Mouse (Mus musculus): ENCODE measurements around the gene Dnmbp. TPM values are rescaled to one million over a fixed set of nuclear protein-coding genes. Genes with fewer than 3 reads are reported as not detected.

Dnmbp gene
- polyA plus RNA-seq, 1 experiment: 8.9 TPM

DNA sequence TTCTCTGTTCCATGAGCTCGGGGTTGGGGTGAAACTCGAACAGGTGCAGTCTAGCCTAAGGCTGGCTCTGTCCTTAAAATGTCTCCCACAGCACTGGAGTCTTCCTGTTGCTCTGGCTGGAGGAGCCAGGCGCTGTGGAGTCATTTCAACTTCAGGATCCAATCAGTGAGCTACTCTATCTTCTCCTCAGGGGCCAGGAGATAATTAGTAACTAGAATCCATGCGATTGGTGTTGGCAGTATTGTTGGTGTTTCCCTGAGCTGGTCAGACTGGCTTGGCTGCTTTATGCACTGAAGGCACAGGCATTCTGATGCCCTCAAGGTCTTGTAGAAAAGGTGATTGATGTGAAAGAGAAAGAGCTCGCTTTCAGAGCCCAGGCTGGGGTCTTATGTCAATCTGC lies 49.5 kb downstream of the Dnmbp start:
- H3K27ac ChIP-seq (ENCODE audit: insufficient read depth, low read length): no peak overlapping the region
- no peaks in the 10 kb centered on the region; the same call in 1 of the 2 replicates for H3K36me3 ChIP-seq (ENCODE audit: control insufficient read depth, insufficient read depth, low read length)
- no peak for DNase-seq (ENCODE audit: low read depth in 1 of 2, low spot score in 2 of 2)
- no peaks in the 10 kb centered on the region for H3K27me3 ChIP-seq (ENCODE audit: control insufficient read depth, insufficient read depth, low read length)
- no peaks in the 10 kb centered on the region for H3K4me1 ChIP-seq (ENCODE audit: control insufficient read depth, insufficient read depth, insufficient read length)
- no peak overlapping the region for H3K4me3 ChIP-seq (ENCODE audit: extremely low read depth, insufficient read depth, insufficient read length)
- 84% methylated on average over 5 of the region's 5 CpGs for WGBS
- TF ChIP-seq CTCF (IDR thresholded peaks at IDR 0.05; ENCODE audit: extremely low read depth, insufficient read depth, insufficient read length, insufficient replicate concordance): no peak
- no peak for TF ChIP-seq POLR2A (IDR thresholded peaks at IDR 0.05; ENCODE audit: low read depth, low read length)

DNA sequence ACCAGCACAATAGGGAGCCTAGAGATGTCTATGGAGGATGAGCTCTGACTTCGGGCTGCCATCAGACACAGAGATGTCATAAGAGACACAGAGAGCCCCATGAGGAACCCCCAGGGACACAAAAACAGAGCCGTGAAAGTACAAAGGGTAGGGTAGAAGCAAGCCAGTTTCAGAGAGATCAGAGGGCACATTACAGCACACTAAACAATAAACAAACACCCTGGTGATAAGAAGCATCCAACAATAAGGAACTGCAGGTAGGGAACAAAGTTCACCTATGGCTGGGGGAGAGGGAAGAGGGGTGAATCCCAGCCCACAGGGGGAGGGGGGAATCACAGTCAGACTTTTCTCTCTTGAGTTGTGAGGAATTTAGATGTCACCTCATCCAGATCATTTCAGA lies 52.3 kb downstream of the Dnmbp start:
- DNase-seq (ENCODE audit: low read depth in 1 of 2, low spot score in 2 of 2): no peak
- no peak for TF ChIP-seq CTCF (IDR thresholded peaks at IDR 0.05; ENCODE audit: extremely low read depth, insufficient read depth, insufficient read length, insufficient replicate concordance)
- TF ChIP-seq POLR2A (IDR thresholded peaks at IDR 0.05; ENCODE audit: low read depth, low read length): no peak
- H3K27me3 ChIP-seq (ENCODE audit: control insufficient read depth, insufficient read depth, low read length): no peaks in the 10 kb centered on the region
- 95% methylated on average over 2 of the region's 2 CpGs for WGBS
- no peaks in the 10 kb centered on the region for H3K4me1 ChIP-seq (ENCODE audit: control insufficient read depth, insufficient read depth, insufficient read length)
- H3K27ac ChIP-seq (ENCODE audit: insufficient read depth, low read length): no peak overlapping the region
- no peak overlapping the region for H3K4me3 ChIP-seq (ENCODE audit: extremely low read depth, insufficient read depth, insufficient read length)
- no peaks in the 10 kb centered on the region; the same call in 1 of the 2 replicates for H3K36me3 ChIP-seq (ENCODE audit: control insufficient read depth, insufficient read depth, low read length)

DNA sequence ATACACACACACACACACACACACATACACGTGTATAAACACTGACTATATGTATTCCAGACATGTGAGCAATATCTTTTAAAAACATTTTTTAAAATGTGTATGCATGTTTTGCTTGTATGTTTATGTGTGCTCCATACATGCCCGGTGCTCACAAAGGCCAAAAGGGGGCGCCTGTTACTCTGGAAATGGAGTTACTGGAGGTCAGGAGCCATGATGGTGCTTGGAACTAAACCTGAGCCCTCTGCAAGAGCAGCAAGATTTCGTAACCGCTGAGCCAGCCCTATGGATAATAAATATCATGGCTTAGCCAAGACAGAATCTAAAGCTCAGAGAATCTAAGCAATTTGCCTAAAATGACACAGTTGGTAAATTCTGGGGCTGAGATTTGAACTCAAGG lies 52.7 kb downstream of the Dnmbp start:
- WGBS: 90% methylated on average over 5 of the region's 5 CpGs
- TF ChIP-seq POLR2A (IDR thresholded peaks at IDR 0.05; ENCODE audit: low read depth, low read length) (no peak), CTCF (IDR thresholded peaks at IDR 0.05; ENCODE audit: extremely low read depth, insufficient read depth, insufficient read length, insufficient replicate concordance) (no peak)
- no peak for DNase-seq (ENCODE audit: low read depth in 1 of 2, low spot score in 2 of 2)
- no peaks in the 10 kb centered on the region for H3K4me1 ChIP-seq (ENCODE audit: control insufficient read depth, insufficient read depth, insufficient read length)
- no peaks in the 10 kb centered on the region; the same call in 1 of the 2 replicates for H3K36me3 ChIP-seq (ENCODE audit: control insufficient read depth, insufficient read depth, low read length)
- no peaks in the 10 kb centered on the region for H3K27me3 ChIP-seq (ENCODE audit: control insufficient read depth, insufficient read depth, low read length)
- H3K27ac ChIP-seq (ENCODE audit: insufficient read depth, low read length): no peak overlapping the region
- no peak overlapping the region for H3K4me3 ChIP-seq (ENCODE audit: extremely low read depth, insufficient read depth, insufficient read length)

DNA sequence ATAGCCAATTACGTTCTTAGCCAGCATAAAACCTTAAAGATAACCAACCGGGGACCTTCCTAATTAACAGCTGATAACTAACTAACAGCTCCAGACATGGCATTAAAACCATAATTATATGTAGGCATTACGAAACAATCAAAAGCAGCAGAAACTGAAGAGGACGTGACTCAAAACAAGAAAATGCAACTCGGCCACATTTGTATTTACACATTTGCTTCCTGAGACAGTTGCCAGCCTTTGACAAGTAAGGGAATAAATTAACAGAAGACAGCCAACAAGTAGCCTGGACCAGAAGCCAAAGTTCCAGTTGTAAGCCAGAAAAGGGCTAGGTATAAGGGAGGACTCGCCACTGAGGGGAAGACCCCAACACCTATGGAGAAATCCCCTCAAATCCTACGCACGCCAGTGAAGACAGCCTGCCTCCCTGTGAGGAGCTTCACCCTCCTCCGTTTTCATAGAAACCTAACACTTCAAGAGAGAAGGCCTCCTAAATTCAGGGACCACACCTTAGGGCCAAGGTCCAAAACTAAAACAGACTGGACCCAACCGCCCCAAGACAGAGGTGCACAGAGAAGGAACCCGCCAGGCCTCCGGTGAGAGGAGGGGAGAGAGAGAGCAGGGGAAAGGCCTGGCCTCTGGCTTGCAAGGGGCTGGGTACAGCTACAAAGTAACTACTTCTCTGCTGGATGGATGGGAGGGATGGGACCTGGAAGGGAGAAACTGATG lies 53.5 kb downstream of the Dnmbp start:
- Histone ChIP-seq H3K27ac (ENCODE audit: insufficient read depth, low read length) (no peak overlapping the region), H3K36me3 (ENCODE audit: control insufficient read depth, insufficient read depth, low read length) (no peaks in the 10 kb centered on the region; the same call in 1 of the 2 replicates), H3K4me1 (ENCODE audit: control insufficient read depth, insufficient read depth, insufficient read length) (no peaks in the 10 kb centered on the region), H3K4me3 (ENCODE audit: extremely low read depth, insufficient read depth, insufficient read length) (no peak overlapping the region), H3K27me3 (ENCODE audit: control insufficient read depth, insufficient read depth, low read length) (0 out of 2 replicates have a peak, but pooled peaks cover 1% of the 10 kb centered on the region)
- TF ChIP-seq CTCF (IDR thresholded peaks at IDR 0.05; ENCODE audit: extremely low read depth, insufficient read depth, insufficient read length, insufficient replicate concordance) (no peak), POLR2A (IDR thresholded peaks at IDR 0.05; ENCODE audit: low read depth, low read length) (no peak)
- no peak for DNase-seq (ENCODE audit: low read depth in 1 of 2, low spot score in 2 of 2)
- 87% methylated on average over 12 of the region's 12 CpGs for WGBS

DNA sequence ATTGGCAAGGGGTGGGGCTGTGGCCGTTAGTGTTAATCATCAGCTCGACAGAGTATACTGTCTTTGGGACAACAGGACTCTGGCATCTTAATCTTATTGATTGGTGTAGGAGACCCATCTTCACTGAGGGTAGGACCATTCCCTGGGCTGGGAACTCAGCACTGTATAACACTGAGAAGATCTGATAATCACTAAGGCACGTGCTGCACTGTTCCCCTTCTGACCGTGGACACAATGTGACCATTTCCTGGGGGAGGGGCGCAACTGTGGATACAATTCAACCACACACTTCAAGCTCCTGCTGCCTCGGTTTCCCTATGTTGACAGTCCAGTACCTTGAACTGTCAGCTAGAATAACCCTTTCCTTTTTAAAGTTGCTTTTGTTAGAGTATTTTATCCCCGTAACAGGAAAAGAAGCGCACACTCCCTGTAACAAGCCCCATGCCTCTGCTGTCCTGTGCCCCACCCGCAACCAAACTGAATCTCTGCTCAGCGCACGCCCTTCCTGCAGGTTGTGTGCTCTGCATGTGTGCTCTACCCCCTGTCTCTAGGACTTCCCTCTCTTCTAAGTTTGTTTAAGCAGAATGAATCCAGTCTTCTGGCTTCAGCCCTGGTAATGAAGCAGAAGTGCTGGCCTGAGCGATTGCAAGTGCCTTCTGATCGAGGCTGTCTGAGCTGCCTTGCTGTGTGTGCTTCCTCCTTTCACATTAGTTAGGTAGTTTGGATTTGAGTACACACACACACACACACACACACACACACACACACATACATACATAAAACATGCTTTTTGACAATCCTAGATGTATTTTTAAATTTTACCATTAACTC lies 55.1 kb downstream of the Dnmbp start:
- Histone ChIP-seq H3K27me3 (ENCODE audit: control insufficient read depth, insufficient read depth, low read length) (peaks cover 3% of the 10 kb centered on the region; the same call in 1 of the 2 replicates), H3K4me1 (ENCODE audit: control insufficient read depth, insufficient read depth, insufficient read length) (no peaks in the 10 kb centered on the region), H3K4me3 (ENCODE audit: extremely low read depth, insufficient read depth, insufficient read length) (no peak overlapping the region), H3K27ac (ENCODE audit: insufficient read depth, low read length) (no peak overlapping the region), H3K36me3 (ENCODE audit: control insufficient read depth, insufficient read depth, low read length) (no peaks in the 10 kb centered on the region)
- no peak for DNase-seq (ENCODE audit: low read depth in 1 of 2, low spot score in 2 of 2)
- 41% methylated on average over 13 of the region's 13 CpGs for WGBS
- TF ChIP-seq POLR2A (IDR thresholded peaks at IDR 0.05; ENCODE audit: low read depth, low read length): no peak
- no peak for TF ChIP-seq CTCF (IDR thresholded peaks at IDR 0.05; ENCODE audit: extremely low read depth, insufficient read depth, insufficient read length, insufficient replicate concordance)

DNA sequence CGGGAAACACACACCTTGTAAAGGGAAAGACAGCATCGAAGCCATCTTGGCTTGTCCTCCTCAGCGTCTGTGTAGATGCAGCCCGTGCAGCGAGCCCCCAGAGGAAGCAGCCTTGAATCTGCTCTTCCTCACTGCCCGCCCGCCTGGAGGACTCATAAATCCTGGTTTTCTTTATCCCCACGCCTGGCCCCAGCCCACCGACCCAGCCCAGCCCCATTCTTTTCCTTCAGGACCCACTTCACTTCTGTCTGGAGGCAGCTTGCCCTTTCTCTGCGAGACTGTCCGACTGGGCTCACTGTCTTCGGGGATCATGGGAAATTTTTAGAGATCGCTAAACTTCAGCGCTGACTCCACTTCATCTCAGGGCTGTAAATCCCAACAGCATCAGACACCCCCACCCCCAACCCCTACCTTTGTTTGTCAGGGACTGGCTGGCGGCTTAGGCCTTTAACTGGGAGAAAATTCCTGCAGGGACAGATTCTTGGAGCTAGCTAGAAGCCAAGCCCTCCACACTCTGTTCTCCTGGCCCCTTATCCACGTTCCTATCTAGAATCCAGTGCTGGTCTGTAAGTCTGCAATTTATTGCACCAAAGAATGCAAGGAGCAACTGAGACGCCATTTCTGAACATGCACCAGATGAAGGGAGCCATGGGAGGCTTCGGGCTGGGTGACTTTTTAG lies 57.0 kb downstream of the Dnmbp start:
- H3K27me3 ChIP-seq (ENCODE audit: control insufficient read depth, insufficient read depth, low read length): peaks cover 7% of the 10 kb centered on the region; the same call in 1 of the 2 replicates
- no peak for TF ChIP-seq POLR2A (IDR thresholded peaks at IDR 0.05; ENCODE audit: low read depth, low read length)
- no peak for TF ChIP-seq CTCF (IDR thresholded peaks at IDR 0.05; ENCODE audit: extremely low read depth, insufficient read depth, insufficient read length, insufficient replicate concordance)
- 85% methylated on average over 18 of the region's 18 CpGs for WGBS
- H3K4me1 ChIP-seq (ENCODE audit: control insufficient read depth, insufficient read depth, insufficient read length): peaks cover 2% of the 10 kb centered on the region
- H3K4me3 ChIP-seq (ENCODE audit: extremely low read depth, insufficient read depth, insufficient read length): no peak overlapping the region
- no peak for DNase-seq (ENCODE audit: low read depth in 1 of 2, low spot score in 2 of 2)
- no peaks in the 10 kb centered on the region for H3K36me3 ChIP-seq (ENCODE audit: control insufficient read depth, insufficient read depth, low read length)
- no peak overlapping the region for H3K27ac ChIP-seq (ENCODE audit: insufficient read depth, low read length)

Measured in spleen, adult 2 months (tissue).